Mouse (Mus musculus) cerebellum, postnatal 14 days (tissue): Measurements from ENCODE around the gene Snx8.

ENCODE experiments used
- DNase-seq, 2 experiments: peaks; one replicate each; pipeline ENCODE4 v3.0.0; 2021; ENCODE audit warnings: mixed read lengths in 2 of 2

The Snx8 gene

GRCm38 (mm10) chr5:140339836-140340235 is 49.2 kb downstream of the Snx8 start:
- no peak for DNase-seq

- DNase-seq: no peak
Observed at GRCm38 (mm10) chr5:140338779-140339178, 50.3 kb downstream of the Snx8 start.

- DNase-seq: peak; percentile 71 to 75
Observed at GRCm38 (mm10) chr5:140336680-140337079, 52.4 kb downstream of the Snx8 start.

GRCm38 (mm10) chr5:140333631-140334030 is 55.4 kb downstream of the Snx8 start:
- DNase-seq: no peak

- no peak for DNase-seq
Observed at GRCm38 (mm10) chr5:140332519-140332918, 56.5 kb downstream of the Snx8 start.

GRCm38 (mm10) chr5:140331615-140332512 is 57.2 kb downstream of the Snx8 start, which contains the start of gene Mrm2:
TSS of gene Mrm2 (minus strand) at chr5:140331898.
- DNase-seq: peak; percentile 85 to 86

- DNase-seq: no peak
Observed at GRCm38 (mm10) chr5:140324058-140324457, 65.0 kb downstream of the Snx8 start.

GRCm38 (mm10) chr5:140321756-140322575 is 67.1 kb downstream of the Snx8 start:
- no peak for DNase-seq

GRCm38 (mm10) chr5:140321042-140321755 is 67.9 kb downstream of the Snx8 start, which contains the start of the genes Mad1l1 and Nudt1:
TSS of gene Mad1l1 (minus strand) at chr5:140321552.
TSS of gene Nudt1 (plus strand) at chr5:140321656.
- DNase-seq: peak; percentile 92 to 94

GRCm38 (mm10) chr5:140316716-140317115 is 72.3 kb downstream of the Snx8 start:
- peak; percentile 26 to 44 for DNase-seq

- DNase-seq: no peak
Observed at GRCm38 (mm10) chr5:140307602-140308001, 81.5 kb downstream of the Snx8 start.

GRCm38 (mm10) chr5:140306016-140306415 is 83.0 kb downstream of the Snx8 start:
- DNase-seq: peak in 1 of 2 experiments; percentile 26

- DNase-seq: no peak
Observed at GRCm38 (mm10) chr5:140298291-140298690, 90.8 kb downstream of the Snx8 start.

- DNase-seq: peak; percentile 79 to 81
Observed at GRCm38 (mm10) chr5:140292152-140292551, 96.9 kb downstream of the Snx8 start.
